Mouse (Mus musculus): Measurements from ENCODE around the gene U2af2. TPM values are rescaled to one million over a fixed set of nuclear protein-coding genes. Genes with fewer than 3 reads are reported as not detected.
A peak's percentile ranks its signal among the peaks of the same experiment; 100 is the strongest.

U2af2 gene
- 42.0 and 46.1 TPM in 2 replicates for polyA plus RNA-seq (2015; fragmentation: Nextera tagmentation; extraction: Ambion mirVana)

GRCm38 (mm10) chr7:5061774-5062359, at the start of gene U2af2:
U2af2 (plus strand) TSS chr7:5062143.
- DNase-seq (ENCODE audit: low spot score) (peak; percentile 97), ATAC-seq (peak; percentile 84)
- Histone ChIP-seq H3K9ac (replicated peaks; ENCODE audit: low read depth) (peak within 1 kb of the TSS; percentile 96), H3K9me3 (ENCODE audit: low read length) (no peaks in the 10 kb centered on the region), H3K4me3 (ENCODE audit: low read depth, low read length) (peak within 1 kb of the TSS; percentile 76), H3K36me3 (ENCODE audit: insufficient read depth, low read length) (no peaks in the 10 kb centered on the region), H3K4me2 (replicated peaks; ENCODE audit: low read depth, low read length) (peak within 1 kb of the TSS; percentile 91), H3K27ac (ENCODE audit: low read length) (peak within 1 kb of the TSS; percentile 100), H3K27me3 (replicated peaks; ENCODE audit: insufficient read depth, low read length) (peaks cover 15% of the 10 kb centered on the region), H3K4me1 (ENCODE audit: insufficient read depth, low read depth, low read length) (peaks cover 11% of the 10 kb centered on the region; the same call in 1 of the 2 replicates)
- under 1% methylated on average over 36 of the region's 65 CpGs for WGBS
- TF ChIP-seq CTCF (IDR thresholded peaks at IDR 0.05) = no peak; the same call in 1 of the 2 replicates
- no peak for TF ChIP-seq EP300 (IDR thresholded peaks at IDR 0.05)

DNA sequence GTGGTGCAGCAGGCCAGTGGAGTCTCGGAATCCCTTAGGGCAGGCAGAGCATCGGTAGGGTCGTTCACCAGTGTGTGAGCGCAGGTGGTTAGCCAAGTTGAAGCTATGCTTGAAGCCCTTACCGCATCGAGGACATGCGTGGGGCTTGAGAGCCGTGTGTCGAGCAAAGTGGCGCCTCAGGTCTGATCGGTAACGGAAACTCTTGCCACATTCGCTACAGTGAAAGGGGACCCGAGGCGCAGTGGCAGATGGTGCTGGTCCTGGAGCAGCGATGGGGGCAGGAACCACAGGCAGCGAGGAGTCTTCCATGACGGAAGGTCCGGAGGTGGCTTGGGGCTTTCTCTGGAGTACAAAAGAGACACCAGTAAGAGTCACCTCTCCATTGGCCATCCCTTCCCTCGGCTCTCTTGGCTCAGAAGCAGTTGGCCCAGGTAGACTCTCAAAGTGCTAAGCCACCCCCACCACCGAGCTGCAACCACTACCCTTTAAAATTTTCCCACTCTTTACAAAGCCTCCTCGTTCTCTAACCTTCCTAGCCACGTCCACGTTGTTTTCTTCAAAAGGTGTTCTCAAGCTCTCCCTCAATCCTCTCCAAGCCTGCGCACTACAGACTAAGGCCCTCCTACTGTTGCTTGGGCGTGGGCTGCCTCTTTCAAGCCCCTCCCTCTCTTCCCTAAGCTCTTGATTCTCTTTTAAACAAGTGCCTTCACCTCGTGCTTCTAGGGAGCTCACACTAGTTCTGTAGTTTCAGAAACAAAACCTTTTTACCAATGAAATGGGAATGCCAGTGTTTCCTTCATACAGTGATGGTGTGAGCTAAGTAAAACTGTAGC, 49.0 kb upstream of the U2af2 start:
- ATAC-seq (no peak), DNase-seq (ENCODE audit: low spot score) (peak; percentile 80)
- H3K4me3 ChIP-seq (ENCODE audit: low read depth, low read length) = no peak overlapping the region
- WGBS = 80% methylated on average over 27 of the region's 27 CpGs
- no peaks in the 10 kb centered on the region for H3K9me3 ChIP-seq (ENCODE audit: low read length)
- H3K4me2 ChIP-seq (replicated peaks; ENCODE audit: low read depth, low read length) = no peak overlapping the region; the same call in 1 of the 2 replicates
- H3K4me1 ChIP-seq (ENCODE audit: insufficient read depth, low read depth, low read length) = no peaks in the 10 kb centered on the region
- no peak for TF ChIP-seq CTCF (IDR thresholded peaks at IDR 0.05)
- TF ChIP-seq EP300 (IDR thresholded peaks at IDR 0.05) = no peak
- no peak overlapping the region for H3K9ac ChIP-seq (replicated peaks; ENCODE audit: low read depth)
- H3K27me3 ChIP-seq (replicated peaks; ENCODE audit: insufficient read depth, low read length) = no peaks in the 10 kb centered on the region
- H3K36me3 ChIP-seq (ENCODE audit: insufficient read depth, low read length) = peaks cover 30% of the 10 kb centered on the region
- peak overlapping the region; percentile 40; the same call in 1 of the 2 replicates for H3K27ac ChIP-seq (ENCODE audit: low read length)

DNA sequence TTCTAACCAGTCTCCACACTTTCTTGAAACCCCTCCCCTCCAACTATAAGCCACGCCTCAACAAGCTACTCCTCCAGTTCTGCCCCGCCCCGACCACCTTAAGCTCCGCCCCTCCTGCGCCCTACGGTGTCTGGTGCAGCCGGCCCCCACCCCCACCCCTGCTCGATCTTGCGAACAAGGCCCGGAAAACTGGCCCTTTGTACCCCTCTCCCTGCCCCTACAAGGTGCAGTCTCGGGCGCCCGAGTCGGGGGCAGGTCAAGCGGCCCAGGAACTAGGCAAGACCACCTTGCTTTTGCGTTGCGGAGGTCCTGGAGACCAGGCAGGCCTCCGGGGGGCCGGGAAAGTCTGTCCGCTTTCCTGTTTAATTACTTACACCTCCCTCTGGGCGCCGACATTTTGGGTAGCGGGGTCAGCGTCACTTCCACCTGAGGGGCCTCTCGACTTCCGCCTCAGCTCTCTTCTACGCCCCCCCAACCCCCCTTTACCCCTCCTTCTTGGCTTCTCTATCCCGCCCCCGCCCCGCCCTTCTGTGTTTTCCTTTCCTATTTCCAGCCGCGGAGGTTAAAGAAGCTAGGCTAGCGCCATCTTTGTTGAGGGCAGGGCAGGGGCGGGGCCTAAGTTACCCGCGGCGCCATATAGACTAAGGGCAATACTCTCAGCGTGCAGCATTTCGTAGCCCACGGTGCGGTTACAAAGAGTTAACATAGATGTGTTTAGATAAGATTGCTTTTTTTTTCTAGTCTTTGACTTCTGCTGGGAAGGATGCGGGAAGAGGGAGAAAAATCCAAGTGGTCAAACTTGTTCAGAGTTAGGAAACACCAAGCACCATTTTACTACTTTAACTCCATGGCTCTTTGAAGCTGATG, 47.5 kb upstream of the U2af2 start, which contains the start of the genes Zfp524 and Fiz1:
Zfp524 (plus strand) TSS at position 165 of the 867 bp plus-strand sequence.
Fiz1 (minus strand) TSS at position 447 of the 867 bp plus-strand sequence.
- Histone ChIP-seq H3K4me1 (ENCODE audit: insufficient read depth, low read depth, low read length) (no peaks in the 10 kb centered on the region), H3K9me3 (ENCODE audit: low read length) (no peaks in the 10 kb centered on the region), H3K4me3 (ENCODE audit: low read depth, low read length) (peak within 1 kb of the TSS; percentile 61), H3K9ac (replicated peaks; ENCODE audit: low read depth) (peak within 1 kb of the TSS; percentile 69), H3K4me2 (replicated peaks; ENCODE audit: low read depth, low read length) (peak within 1 kb of the TSS; percentile 68), H3K27me3 (replicated peaks; ENCODE audit: insufficient read depth, low read length) (no peaks in the 10 kb centered on the region), H3K27ac (ENCODE audit: low read length) (peak within 1 kb of the TSS; percentile 97), H3K36me3 (ENCODE audit: insufficient read depth, low read length) (peaks cover 14% of the 10 kb centered on the region)
- DNase-seq (ENCODE audit: low spot score) = peak; percentile 97
- TF ChIP-seq EP300 (IDR thresholded peaks at IDR 0.05) (0 out of 2 replicates have a peak, but pooled peaks have one; percentile 8), CTCF (IDR thresholded peaks at IDR 0.05) (no peak)
- ATAC-seq = peak; percentile 79
- 1% methylated on average over 42 of the region's 42 CpGs for WGBS

- under 1% methylated on average over 55 of the region's 76 CpGs for WGBS
- H3K36me3 ChIP-seq (ENCODE audit: insufficient read depth, low read length) = peaks cover 13% of the 10 kb centered on the region
- DNase-seq (ENCODE audit: low spot score) (peak; percentile 98), ATAC-seq (peak; percentile 82)
- H3K9me3 ChIP-seq (ENCODE audit: low read length) = no peaks in the 10 kb centered on the region
- H3K4me3 ChIP-seq (ENCODE audit: low read depth, low read length) = peak within 1 kb of the TSS; percentile 61
- no peaks in the 10 kb centered on the region for H3K4me1 ChIP-seq (ENCODE audit: insufficient read depth, low read depth, low read length)
- H3K9ac ChIP-seq (replicated peaks; ENCODE audit: low read depth) = peak within 1 kb of the TSS; percentile 69
- no peaks in the 10 kb centered on the region for H3K27me3 ChIP-seq (replicated peaks; ENCODE audit: insufficient read depth, low read length)
- peak within 1 kb of the TSS; percentile 68 for H3K4me2 ChIP-seq (replicated peaks; ENCODE audit: low read depth, low read length)
- peak within 1 kb of the TSS; percentile 97 for H3K27ac ChIP-seq (ENCODE audit: low read length)
- TF ChIP-seq EP300 (IDR thresholded peaks at IDR 0.05) = no peak
- TF ChIP-seq CTCF (IDR thresholded peaks at IDR 0.05) = 0 out of 2 replicates have a peak, but pooled peaks have one; percentile 3
These were observed 46.6 kb upstream of the U2af2 start, which contains the start of gene Gm44973 for GRCm38 (mm10) chr7:5015118-5016001. Gm44973 (plus strand) TSS chr7:5015496.

DNA sequence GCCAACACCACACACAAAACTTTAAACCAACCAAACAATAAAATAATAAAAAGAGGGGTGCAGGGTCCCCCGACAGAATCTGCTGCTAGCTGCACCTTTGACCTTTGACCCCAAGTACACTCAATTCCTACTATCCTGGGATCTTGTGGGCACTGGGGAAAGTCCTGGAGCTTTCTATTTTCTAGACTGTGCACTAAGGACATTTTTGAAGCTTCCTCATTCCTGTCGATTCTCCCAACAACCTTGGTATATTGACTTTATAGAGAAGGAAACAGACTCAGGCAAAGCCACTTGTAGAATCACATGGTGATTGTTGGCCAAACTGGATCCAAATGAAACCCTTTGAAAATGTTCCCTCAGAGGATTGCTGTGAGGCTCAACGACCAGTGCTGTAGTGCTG, 45.9 kb upstream of the U2af2 start:
- peak overlapping the region; percentile 97 for H3K27ac ChIP-seq (ENCODE audit: low read length)
- H3K36me3 ChIP-seq (ENCODE audit: insufficient read depth, low read length) = peaks cover 6% of the 10 kb centered on the region
- ATAC-seq (no peak), DNase-seq (ENCODE audit: low spot score) (peak; percentile 63)
- 46% methylated on average over 3 of the region's 3 CpGs for WGBS
- H3K4me3 ChIP-seq (ENCODE audit: low read depth, low read length) = peak overlapping the region; percentile 61
- H3K4me1 ChIP-seq (ENCODE audit: insufficient read depth, low read depth, low read length) = 0 out of 2 replicates have a peak, but pooled peaks cover 1% of the 10 kb centered on the region
- no peaks in the 10 kb centered on the region for H3K9me3 ChIP-seq (ENCODE audit: low read length)
- H3K27me3 ChIP-seq (replicated peaks; ENCODE audit: insufficient read depth, low read length) = no peaks in the 10 kb centered on the region
- H3K9ac ChIP-seq (replicated peaks; ENCODE audit: low read depth) = peak overlapping the region; percentile 69
- H3K4me2 ChIP-seq (replicated peaks; ENCODE audit: low read depth, low read length) = peak overlapping the region; percentile 68
- TF ChIP-seq CTCF (IDR thresholded peaks at IDR 0.05) (no peak), EP300 (IDR thresholded peaks at IDR 0.05) (no peak)
